Mouse (Mus musculus): ENCODE data around the gene Lmna. TPM values are rescaled to one million over a fixed set of nuclear protein-coding genes. Genes with fewer than 3 reads are reported as not detected.
A peak's percentile ranks its signal among the peaks of the same experiment; 100 is the strongest.

Lmna gene
- polyA plus RNA-seq, 1 experiment from 2014 or later, result 96.0 TPM

DNA sequence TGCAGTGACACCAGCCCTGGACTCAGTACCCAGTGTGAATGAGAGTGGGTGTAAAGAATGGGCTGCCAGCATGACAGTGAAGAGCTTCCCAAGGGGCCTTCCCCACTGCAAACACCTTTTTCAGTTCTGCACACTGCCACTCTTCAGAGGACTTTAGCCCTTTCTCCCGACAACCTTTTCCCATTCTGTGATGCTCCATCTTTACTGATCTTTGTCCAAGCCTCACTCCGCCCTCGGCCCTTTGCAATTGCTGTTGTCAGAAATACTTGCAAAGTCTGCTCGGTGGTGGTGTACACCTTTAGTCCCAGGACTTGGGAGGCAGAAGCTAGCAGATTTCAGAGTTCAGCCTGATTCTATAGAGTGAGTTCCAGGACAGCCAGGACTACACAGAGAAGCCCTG is 41.8 kb upstream of the Lmna start:
- H3K27ac ChIP-seq (ENCODE audit: low read depth), result no peak overlapping the region
- no peak for DNase-seq (ENCODE audit: low spot score)
- peaks cover 21% of the 10 kb centered on the region for H3K4me1 ChIP-seq (replicated peaks; ENCODE audit: control insufficient read depth, insufficient read depth, low read length)
- WGBS, result 81% methylated on average over 4 of the region's 4 CpGs
- H3K9me3 ChIP-seq (ENCODE audit: control insufficient read depth, low read length), result no peaks in the 10 kb centered on the region
- H3K36me3 ChIP-seq (ENCODE audit: control insufficient read depth, insufficient read depth, low read length), result peaks cover 16% of the 10 kb centered on the region
- no peak for ATAC-seq (replicated peaks; ENCODE audit: low FRiP score, low TSS enrichment, low read depth)
- no peaks in the 10 kb centered on the region for H3K27me3 ChIP-seq (replicated peaks; ENCODE audit: control insufficient read depth, insufficient read depth, low read length)
- peak overlapping the region; percentile 95 for H3K4me2 ChIP-seq (ENCODE audit: low read length)
- no peak overlapping the region for H3K9ac ChIP-seq (ENCODE audit: low read length)
- H3K4me3 ChIP-seq (ENCODE audit: low read depth, low read length), result peak overlapping the region; percentile 74; the same call in 1 of the 2 replicates

DNA sequence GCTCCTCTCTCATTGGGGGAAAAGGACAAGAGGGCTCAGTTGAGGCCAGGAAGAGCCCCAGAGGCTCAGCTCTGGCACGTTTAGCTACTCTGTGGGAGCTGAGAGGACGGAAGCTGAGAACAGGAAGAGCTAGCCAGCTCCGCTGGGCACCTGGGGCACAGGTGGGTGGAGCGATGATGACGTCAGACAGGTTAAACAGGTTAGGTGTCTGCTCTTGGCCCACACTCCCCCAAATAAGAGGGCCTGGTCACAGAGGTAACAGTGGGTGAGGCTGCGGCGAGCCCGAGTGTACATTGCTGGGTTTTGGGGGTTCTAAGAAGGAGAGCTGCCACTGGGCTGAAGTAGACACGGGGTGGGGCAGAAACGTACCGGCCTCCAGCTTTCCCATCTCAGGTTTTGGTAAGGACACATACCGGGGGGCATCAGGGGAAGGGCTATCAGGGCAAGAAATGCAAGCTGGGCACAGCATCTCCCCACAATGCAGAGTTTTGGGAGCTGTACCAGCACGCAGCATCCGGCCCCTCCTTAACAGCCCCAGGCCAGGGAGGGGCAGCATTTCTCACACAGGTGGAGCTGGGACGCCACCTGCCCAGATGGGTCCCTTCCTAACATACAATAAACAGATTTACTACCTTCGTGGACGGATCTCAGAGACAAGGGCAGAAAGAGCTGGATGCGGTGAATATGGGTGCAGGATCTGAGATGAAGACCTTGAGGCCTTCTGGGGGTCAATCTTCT is 38.6 kb upstream of the Lmna start, which contains the start of gene Rab25:
Gene Rab25 (minus strand): TSS at position 121 of the 738 bp plus-strand sequence.
- H3K27ac ChIP-seq (ENCODE audit: low read depth), result peak within 1 kb of the TSS; percentile 4; the same call in 1 of the 2 replicates
- no peaks in the 10 kb centered on the region for H3K36me3 ChIP-seq (ENCODE audit: control insufficient read depth, insufficient read depth, low read length)
- peaks cover 13% of the 10 kb centered on the region for H3K4me1 ChIP-seq (replicated peaks; ENCODE audit: control insufficient read depth, insufficient read depth, low read length)
- WGBS, result 38% methylated on average over 18 of the region's 18 CpGs
- peak within 1 kb of the TSS; percentile 24 for H3K4me3 ChIP-seq (ENCODE audit: low read depth, low read length)
- H3K27me3 ChIP-seq (replicated peaks; ENCODE audit: control insufficient read depth, insufficient read depth, low read length), result no peaks in the 10 kb centered on the region
- H3K4me2 ChIP-seq (ENCODE audit: low read length), result peak within 1 kb of the TSS; percentile 36
- H3K9me3 ChIP-seq (ENCODE audit: control insufficient read depth, low read length), result no peaks in the 10 kb centered on the region
- ATAC-seq (replicated peaks; ENCODE audit: low FRiP score, low TSS enrichment, low read depth) (peak; percentile 25; the same call in 1 of the 2 replicates), DNase-seq (ENCODE audit: low spot score) (peak; percentile 77)
- no peak within 1 kb of the TSS for H3K9ac ChIP-seq (ENCODE audit: low read length)

DNA sequence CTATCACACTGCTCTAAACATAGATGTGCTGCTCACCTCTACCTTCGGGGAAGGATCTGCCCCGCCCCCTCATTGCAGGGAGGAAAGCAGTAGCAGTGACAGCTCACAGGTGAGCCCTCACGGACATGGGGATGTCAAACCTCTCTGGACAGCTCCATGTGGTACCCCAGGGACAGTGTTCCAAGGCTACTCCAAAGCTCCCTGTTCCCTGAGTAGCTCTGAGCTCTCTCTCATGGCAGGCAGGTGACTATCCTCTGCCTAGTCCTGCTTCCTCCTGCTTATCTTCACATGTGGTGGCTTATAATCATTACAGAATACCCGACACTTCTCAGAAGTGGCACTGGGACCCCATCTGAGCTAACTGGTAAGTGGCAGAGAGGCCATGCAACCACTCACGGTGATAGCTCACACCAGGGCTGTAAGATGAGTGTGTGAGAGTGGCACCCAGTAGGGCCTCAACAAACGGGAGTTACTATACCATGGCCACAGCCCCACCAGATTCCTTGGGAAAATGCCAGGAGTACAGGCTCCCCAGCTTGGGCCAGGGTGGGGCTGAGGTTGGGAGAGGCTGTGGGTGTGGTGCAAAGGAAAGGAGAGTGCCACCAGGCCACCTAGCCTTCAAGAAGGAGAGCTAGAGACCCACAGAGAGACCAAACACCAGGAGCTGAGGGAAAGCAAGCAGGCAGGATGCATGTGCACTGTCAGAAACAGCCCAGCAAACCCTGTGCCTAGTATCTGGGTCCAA is 37.1 kb upstream of the Lmna start:
- Histone ChIP-seq H3K27ac (ENCODE audit: low read depth) (no peak overlapping the region), H3K9me3 (ENCODE audit: control insufficient read depth, low read length) (no peaks in the 10 kb centered on the region), H3K9ac (ENCODE audit: low read length) (no peak overlapping the region), H3K4me3 (ENCODE audit: low read depth, low read length) (no peak overlapping the region), H3K4me2 (ENCODE audit: low read length) (peak overlapping the region; percentile 11; the same call in 1 of the 2 replicates), H3K36me3 (ENCODE audit: control insufficient read depth, insufficient read depth, low read length) (0 out of 2 replicates have a peak, but pooled peaks cover 3% of the 10 kb centered on the region), H3K4me1 (replicated peaks; ENCODE audit: control insufficient read depth, insufficient read depth, low read length) (peaks cover 8% of the 10 kb centered on the region), H3K27me3 (replicated peaks; ENCODE audit: control insufficient read depth, insufficient read depth, low read length) (no peaks in the 10 kb centered on the region)
- DNase-seq (ENCODE audit: low spot score) (no peak), ATAC-seq (replicated peaks; ENCODE audit: low FRiP score, low TSS enrichment, low read depth) (0 out of 2 replicates have a peak, but pooled peaks have one; percentile 12)
- WGBS, result 67% methylated on average over 6 of the region's 6 CpGs

DNA sequence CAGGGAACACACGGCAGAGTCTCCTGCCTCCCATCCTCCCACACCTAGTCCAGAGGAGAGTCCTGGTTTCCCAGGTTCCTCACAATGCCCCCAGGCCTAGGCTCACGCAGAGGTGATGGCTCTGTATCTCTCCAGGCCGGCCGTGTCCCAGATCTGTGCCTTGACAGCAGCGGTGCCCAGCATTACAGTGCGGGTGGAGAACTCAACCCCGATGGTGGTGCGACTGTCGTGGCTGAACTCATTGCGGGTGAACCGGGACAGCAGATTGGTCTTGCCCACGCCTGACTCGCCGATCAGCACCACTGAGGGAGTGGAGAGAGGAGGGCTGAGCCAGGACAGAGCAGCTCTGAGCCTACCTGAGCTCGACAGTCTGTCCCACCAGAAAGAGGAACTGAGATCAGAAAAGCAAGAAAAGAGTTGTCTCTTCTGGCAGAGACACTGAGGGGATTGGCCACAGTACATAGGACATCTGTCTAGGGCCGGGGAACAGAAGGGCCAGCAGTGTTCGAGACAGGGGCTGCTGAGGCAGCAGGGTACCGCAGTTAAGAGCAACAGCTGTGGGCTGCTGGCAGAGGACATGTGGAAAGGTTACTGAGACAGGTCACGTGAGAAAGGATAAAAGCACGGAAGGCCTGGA is 35.3 kb upstream of the Lmna start:
- Histone ChIP-seq H3K27ac (ENCODE audit: low read depth) (no peak overlapping the region), H3K36me3 (ENCODE audit: control insufficient read depth, insufficient read depth, low read length) (peaks cover 18% of the 10 kb centered on the region), H3K27me3 (replicated peaks; ENCODE audit: control insufficient read depth, insufficient read depth, low read length) (no peaks in the 10 kb centered on the region), H3K4me3 (ENCODE audit: low read depth, low read length) (no peak overlapping the region), H3K9ac (ENCODE audit: low read length) (no peak overlapping the region), H3K4me2 (ENCODE audit: low read length) (no peak overlapping the region), H3K4me1 (replicated peaks; ENCODE audit: control insufficient read depth, insufficient read depth, low read length) (no peaks in the 10 kb centered on the region), H3K9me3 (ENCODE audit: control insufficient read depth, low read length) (no peaks in the 10 kb centered on the region)
- ATAC-seq (replicated peaks; ENCODE audit: low FRiP score, low TSS enrichment, low read depth), result no peak
- DNase-seq (ENCODE audit: low spot score), result no peak
- 67% methylated on average over 20 of the region's 20 CpGs for WGBS

DNA sequence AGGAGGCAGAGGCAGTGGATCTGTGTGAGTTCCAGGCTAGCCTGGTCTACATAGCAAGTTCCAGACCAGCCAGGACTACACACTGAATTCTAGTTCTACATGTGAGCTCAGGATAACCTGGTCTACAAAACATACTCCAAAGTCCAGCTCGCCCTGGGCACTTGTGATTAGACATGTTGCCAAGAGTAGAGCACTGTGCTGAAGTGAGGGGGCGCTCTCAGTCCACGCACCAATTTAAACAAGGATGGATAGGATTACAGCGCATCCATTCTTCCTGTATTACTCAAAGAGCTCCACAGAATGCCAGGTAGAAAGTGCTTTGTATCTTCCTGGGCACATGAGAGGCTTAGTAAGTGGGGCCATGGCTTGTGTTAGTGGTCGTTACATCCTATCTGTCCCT is 34.8 kb upstream of the Lmna start:
- DNase-seq (ENCODE audit: low spot score), result no peak
- Histone ChIP-seq H3K36me3 (ENCODE audit: control insufficient read depth, insufficient read depth, low read length) (peaks cover 23% of the 10 kb centered on the region), H3K4me1 (replicated peaks; ENCODE audit: control insufficient read depth, insufficient read depth, low read length) (no peaks in the 10 kb centered on the region; the same call in 1 of the 2 replicates), H3K4me2 (ENCODE audit: low read length) (no peak overlapping the region), H3K9ac (ENCODE audit: low read length) (no peak overlapping the region), H3K4me3 (ENCODE audit: low read depth, low read length) (no peak overlapping the region), H3K27me3 (replicated peaks; ENCODE audit: control insufficient read depth, insufficient read depth, low read length) (no peaks in the 10 kb centered on the region), H3K9me3 (ENCODE audit: control insufficient read depth, low read length) (no peaks in the 10 kb centered on the region), H3K27ac (ENCODE audit: low read depth) (no peak overlapping the region)
- ATAC-seq (replicated peaks; ENCODE audit: low FRiP score, low TSS enrichment, low read depth), result no peak
- WGBS, result 44% methylated on average over 5 of the region's 5 CpGs

DNA sequence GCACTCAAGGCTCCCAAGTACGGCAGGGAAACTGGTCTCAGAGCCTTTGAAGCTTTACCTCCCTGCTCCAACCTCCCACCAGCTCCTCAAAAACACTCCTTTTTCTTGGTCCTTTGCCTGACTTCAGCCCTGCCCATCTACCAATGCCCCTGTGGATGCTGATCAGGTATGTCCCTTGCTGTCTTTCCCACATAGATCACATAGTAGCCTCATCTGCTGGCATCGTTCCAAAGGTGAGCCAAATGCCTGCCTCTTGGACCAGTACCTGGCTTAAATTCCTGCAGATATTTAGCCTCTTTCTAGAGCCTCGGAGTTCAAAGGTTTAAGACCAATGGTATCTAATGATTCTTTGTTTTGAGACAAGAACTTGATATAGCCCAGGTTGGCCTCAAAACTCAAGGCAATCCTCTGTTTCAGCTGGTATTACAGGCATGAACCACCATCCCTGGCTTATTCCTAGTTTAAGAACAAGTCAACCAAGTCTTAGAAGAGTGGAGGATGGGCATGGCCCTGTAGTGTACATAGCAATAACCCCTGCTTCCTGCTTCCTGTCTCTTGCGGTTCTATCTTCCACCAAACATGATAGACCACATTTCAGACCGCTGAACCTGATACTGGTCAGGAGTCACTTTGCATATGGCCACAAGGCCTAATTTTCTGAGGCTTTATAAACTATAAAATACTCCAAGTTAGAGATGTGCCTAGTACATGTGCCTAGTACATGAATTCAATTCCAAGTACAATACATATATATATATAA is 34.1 kb upstream of the Lmna start:
- peaks cover 28% of the 10 kb centered on the region for H3K36me3 ChIP-seq (ENCODE audit: control insufficient read depth, insufficient read depth, low read length)
- H3K9ac ChIP-seq (ENCODE audit: low read length), result no peak overlapping the region
- H3K9me3 ChIP-seq (ENCODE audit: control insufficient read depth, low read length), result no peaks in the 10 kb centered on the region
- DNase-seq (ENCODE audit: low spot score), result no peak
- no peak for ATAC-seq (replicated peaks; ENCODE audit: low FRiP score, low TSS enrichment, low read depth)
- no peak overlapping the region for H3K27ac ChIP-seq (ENCODE audit: low read depth)
- no peaks in the 10 kb centered on the region; the same call in 1 of the 2 replicates for H3K4me1 ChIP-seq (replicated peaks; ENCODE audit: control insufficient read depth, insufficient read depth, low read length)
- no peaks in the 10 kb centered on the region for H3K27me3 ChIP-seq (replicated peaks; ENCODE audit: control insufficient read depth, insufficient read depth, low read length)
- 67% methylated on average over 5 of the region's 5 CpGs for WGBS
- H3K4me2 ChIP-seq (ENCODE audit: low read length), result no peak overlapping the region
- H3K4me3 ChIP-seq (ENCODE audit: low read depth, low read length), result no peak overlapping the region

DNA sequence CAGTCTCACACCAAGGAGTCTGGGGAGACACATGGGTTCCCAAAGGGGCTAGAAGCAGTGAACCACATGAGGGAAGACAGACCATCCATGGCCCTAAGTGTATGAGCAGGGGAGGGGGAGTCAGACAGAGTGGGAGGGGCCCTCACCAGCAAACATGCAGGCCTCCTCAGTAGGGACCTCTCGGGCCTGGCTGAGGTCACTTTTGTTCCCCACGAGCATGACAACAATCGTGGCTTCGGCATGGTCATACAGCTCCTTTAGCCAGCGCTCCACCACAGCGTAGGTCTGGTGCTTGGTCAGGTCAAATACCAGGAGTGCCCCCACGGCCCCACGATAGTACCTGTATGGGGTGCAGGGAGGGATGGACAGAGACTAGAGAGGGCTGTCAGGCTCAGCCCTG is 33.4 kb upstream of the Lmna start:
- 83% methylated on average over 8 of the region's 8 CpGs for WGBS
- Histone ChIP-seq H3K9ac (ENCODE audit: low read length) (no peak overlapping the region), H3K36me3 (ENCODE audit: control insufficient read depth, insufficient read depth, low read length) (peaks cover 34% of the 10 kb centered on the region), H3K4me3 (ENCODE audit: low read depth, low read length) (no peak overlapping the region), H3K27ac (ENCODE audit: low read depth) (no peak overlapping the region), H3K9me3 (ENCODE audit: control insufficient read depth, low read length) (no peaks in the 10 kb centered on the region), H3K4me2 (ENCODE audit: low read length) (no peak overlapping the region), H3K27me3 (replicated peaks; ENCODE audit: control insufficient read depth, insufficient read depth, low read length) (no peaks in the 10 kb centered on the region), H3K4me1 (replicated peaks; ENCODE audit: control insufficient read depth, insufficient read depth, low read length) (peaks cover 4% of the 10 kb centered on the region; the same call in 1 of the 2 replicates)
- ATAC-seq (replicated peaks; ENCODE audit: low FRiP score, low TSS enrichment, low read depth) (no peak), DNase-seq (ENCODE audit: low spot score) (no peak)

DNA sequence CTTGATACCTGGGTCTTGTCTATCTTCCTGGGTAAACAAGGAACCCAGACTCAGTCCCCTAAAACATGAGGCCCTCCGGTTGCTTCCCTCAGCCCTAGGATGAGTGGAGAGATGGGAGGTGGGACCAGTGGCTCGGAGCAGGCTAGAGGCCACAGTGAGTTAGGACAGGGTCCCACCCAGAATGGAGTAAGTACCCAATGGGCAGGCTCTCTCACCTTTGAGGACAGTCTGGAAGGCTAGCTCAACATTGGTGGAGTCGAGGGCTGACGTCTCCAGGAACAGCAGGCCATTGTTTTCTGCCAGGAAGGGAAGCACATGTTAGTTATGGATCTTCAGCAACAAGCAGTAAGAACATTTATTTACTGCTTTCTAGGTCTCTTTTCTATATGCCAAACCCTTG is 32.7 kb upstream of the Lmna start:
- H3K36me3 ChIP-seq (ENCODE audit: control insufficient read depth, insufficient read depth, low read length), result peaks cover 41% of the 10 kb centered on the region
- H3K27me3 ChIP-seq (replicated peaks; ENCODE audit: control insufficient read depth, insufficient read depth, low read length), result no peaks in the 10 kb centered on the region
- H3K4me1 ChIP-seq (replicated peaks; ENCODE audit: control insufficient read depth, insufficient read depth, low read length), result peaks cover 10% of the 10 kb centered on the region
- no peaks in the 10 kb centered on the region for H3K9me3 ChIP-seq (ENCODE audit: control insufficient read depth, low read length)
- no peak overlapping the region for H3K4me3 ChIP-seq (ENCODE audit: low read depth, low read length)
- no peak for ATAC-seq (replicated peaks; ENCODE audit: low FRiP score, low TSS enrichment, low read depth)
- no peak overlapping the region for H3K9ac ChIP-seq (ENCODE audit: low read length)
- no peak overlapping the region for H3K27ac ChIP-seq (ENCODE audit: low read depth)
- WGBS, result 68% methylated on average over 4 of the region's 4 CpGs
- no peak overlapping the region for H3K4me2 ChIP-seq (ENCODE audit: low read length)
- no peak for DNase-seq (ENCODE audit: low spot score)
